Mouse (Mus musculus) C2C12 (cell line): ENCODE measurements around the gene Cops6. TPM values are rescaled to one million over a fixed set of nuclear protein-coding genes. Genes with fewer than 3 reads are reported as not detected.

Experiments used
- H3K27me3 ChIP-seq: one replicate; pipeline ENCODE4 v1.6.1; 2011; ENCODE audit not compliant: control insufficient read depth, insufficient read depth, insufficient read length
- H3K36me3 ChIP-seq: one replicate; pipeline ENCODE4 v1.6.1; 2011; ENCODE audit not compliant: control insufficient read depth, insufficient read depth
- H3K4me3 ChIP-seq: one replicate; pipeline ENCODE4 v1.5.1; 2011; ENCODE audit warnings: mild to moderate bottlenecking, control low read depth; ENCODE audit not compliant: poor library complexity, insufficient read depth, severe bottlenecking
- H3K79me2 ChIP-seq: one replicate; pipeline ENCODE4 v1.6.1; 2011; ENCODE audit not compliant: control insufficient read depth, insufficient read depth
- H3K79me3 ChIP-seq: one replicate; pipeline ENCODE4 v1.6.1; 2011; ENCODE audit warnings: low read depth, control low read depth
- H3ac ChIP-seq: one replicate; pipeline ENCODE3; 2011; ENCODE audit warnings: low read depth; ENCODE audit not compliant: control insufficient read depth, insufficient read length
- CEBPB ChIP-seq: IDR thresholded peaks from one replicate; pipeline ENCODE4 v1.6.1; 2011; ENCODE audit warnings: low read depth, mild to moderate bottlenecking, control low read depth, moderate library complexity
- CTCF ChIP-seq: IDR thresholded peaks from one replicate; pipeline ENCODE4 v1.5.1; 2011; ENCODE audit not compliant: control insufficient read depth, insufficient read depth, insufficient read length
- FOSL1 ChIP-seq: IDR thresholded peaks from one replicate; pipeline ENCODE4 v1.8.0; 2011; ENCODE audit warnings: mild to moderate bottlenecking, low read length; ENCODE audit not compliant: poor library complexity, insufficient read depth, severe bottlenecking
- MAX ChIP-seq: IDR thresholded peaks from one replicate; pipeline ENCODE4 v1.6.1; 2011; ENCODE audit warnings: mild to moderate bottlenecking, control low read depth
- MYOD1 ChIP-seq: IDR thresholded peaks from one replicate; pipeline ENCODE4 v1.6.1; 2011; ENCODE audit warnings: low read depth; ENCODE audit not compliant: control insufficient read depth, insufficient read length
- MYOG ChIP-seq: IDR thresholded peaks from one replicate; pipeline ENCODE4 v1.6.1; 2011; ENCODE audit not compliant: control insufficient read depth, insufficient read length; ENCODE audit errors: extremely low read depth
- USF1 ChIP-seq: IDR thresholded peaks from one replicate; pipeline ENCODE4 v1.6.1; 2011; ENCODE audit warnings: low read depth, mild to moderate bottlenecking, control low read depth, moderate library complexity
- polyA plus RNA-seq: library from polyadenylated mRNA; unstranded; fragments of >200 nt; fragmentation: generic; extraction: Trizol; gene quantifications from one replicate; pipeline ENCODE4 v1.2.1, GENCODE M21; 2012; ENCODE audit warnings: missing spikeins

Cops6 gene
- polyA plus RNA-seq, 1 experiment: 182 TPM

- TF ChIP-seq MYOG (no peak), FOSL1 (no peak)
These were observed 12.3 kb downstream of the Cops6 start for GRCm38 (mm10) chr5:138173217-138173616.

GRCm38 (mm10) chr5:138186950-138187638 is 26.2 kb downstream of the Cops6 start, which contains the start of the genes Taf6 and Cnpy4:
Gene Taf6 (minus strand): TSS chr5:138187451.
Gene Cnpy4 (plus strand): TSS chr5:138187485.
- TF ChIP-seq MYOG (no peak), MYOD1 (no peak), USF1 (peak; percentile 13), CTCF (no peak)
- peak within 1 kb of the TSS; percentile 99 for H3ac ChIP-seq
- peaks cover 7% of the 10 kb centered on the region for H3K79me3 ChIP-seq
- peak within 1 kb of the TSS; percentile 80 for H3K4me3 ChIP-seq
- peaks cover 4% of the 10 kb centered on the region for H3K36me3 ChIP-seq
- no peaks in the 10 kb centered on the region for H3K27me3 ChIP-seq
- H3K79me2 ChIP-seq: peaks cover 21% of the 10 kb centered on the region

More at GRCm38 (mm10) chr5:138173217-138173616, 12.3 kb downstream of the Cops6 start:
- H3K79me2 ChIP-seq: peaks cover 47% of the 10 kb centered on the region
- no peaks in the 10 kb centered on the region for H3K27me3 ChIP-seq
- H3K4me3 ChIP-seq: no peak overlapping the region
- H3K79me3 ChIP-seq: peaks cover 25% of the 10 kb centered on the region
- no peak overlapping the region for H3ac ChIP-seq
- H3K36me3 ChIP-seq: peaks cover 57% of the 10 kb centered on the region

GRCm38 (mm10) chr5:138187661-138188306 is 26.9 kb downstream of the Cops6 start:
- H3K79me3 ChIP-seq: peaks cover 7% of the 10 kb centered on the region
- H3K79me2 ChIP-seq: peaks cover 21% of the 10 kb centered on the region
- H3K36me3 ChIP-seq: peaks cover 6% of the 10 kb centered on the region
- H3K27me3 ChIP-seq: no peaks in the 10 kb centered on the region
- no peak for TF ChIP-seq FOSL1
- no peak for TF ChIP-seq MYOD1
- TF ChIP-seq CTCF: no peak
- H3ac ChIP-seq: peak overlapping the region; percentile 99
- peak overlapping the region; percentile 80 for H3K4me3 ChIP-seq

- TF ChIP-seq MYOD1: no peak
- TF ChIP-seq CEBPB: no peak
- no peak for TF ChIP-seq USF1
- TF ChIP-seq CTCF: no peak
- peak; percentile 35 for TF ChIP-seq MAX
- no peak for TF ChIP-seq MYOG
- no peak for TF ChIP-seq FOSL1
- Histone ChIP-seq H3K27me3 (no peaks in the 10 kb centered on the region), H3K4me3 (peak within 1 kb of the TSS; percentile 26), H3K79me3 (no peaks in the 10 kb centered on the region), H3K36me3 (peaks cover 14% of the 10 kb centered on the region), H3ac (peak within 1 kb of the TSS; percentile 92), H3K79me2 (no peaks in the 10 kb centered on the region)
These were observed 33.2 kb downstream of the Cops6 start, which contains the start of gene Mblac1 for GRCm38 (mm10) chr5:138193771-138194727. Gene Mblac1 (plus strand): TSS chr5:138194314.

- Histone ChIP-seq H3K79me2 (no peaks in the 10 kb centered on the region), H3ac (peak overlapping the region; percentile 92), H3K4me3 (peak overlapping the region; percentile 26), H3K27me3 (no peaks in the 10 kb centered on the region), H3K79me3 (no peaks in the 10 kb centered on the region), H3K36me3 (peaks cover 14% of the 10 kb centered on the region)
- TF ChIP-seq MYOG: no peak
- TF ChIP-seq MAX: no peak
- no peak for TF ChIP-seq USF1
- TF ChIP-seq FOSL1: no peak
These were observed 34.0 kb downstream of the Cops6 start for GRCm38 (mm10) chr5:138194755-138195345.
